In the genomic region with DNA sequence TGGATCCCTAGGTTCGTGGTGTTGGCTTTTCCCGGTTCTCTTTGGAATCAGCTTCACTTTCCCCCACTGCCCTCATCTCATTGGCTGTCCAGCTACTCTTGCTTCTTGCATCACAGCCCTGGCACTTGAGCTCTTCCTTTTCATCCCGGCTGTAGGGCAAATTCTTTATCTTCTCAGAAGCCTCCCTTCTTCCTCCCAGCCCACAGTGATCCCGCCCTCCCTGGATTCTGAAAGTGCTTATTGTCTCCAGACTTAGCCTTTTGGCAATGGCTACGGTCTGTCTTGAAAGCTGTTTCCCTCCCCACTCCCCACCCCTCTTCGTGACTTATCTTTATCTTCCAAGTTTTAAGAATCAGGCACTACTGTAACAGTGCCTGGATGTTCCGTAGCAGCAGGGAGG, we compare ENCODE assay signal across 13 mouse cellular contexts.
DNase-seq lines count a peak whose midpoint lies in the region; ATAC-seq and TF ChIP-seq lines count a peak whose summit lies in the region.
"Had no signal": no experiment of that assay in that cellular context is flagged by ENCODE, and none has a peak within 500 bp of the region (broad histone marks: within the 10 kb centered on the region; RNA-seq: fewer than 3 reads in every experiment).

No protein-coding gene starts in this region.

- no peaks in the 10 kb centered on the region for H3K9me3 ChIP-seq in lung, embryonic 15.5 days
- H3K9me3 ChIP-seq in intestine, embryonic 16.5 days (ENCODE audit: control insufficient read depth, low read length) = no peaks in the 10 kb centered on the region
- H3K9me3 ChIP-seq in midbrain, embryonic 13.5 days = no peaks in the 10 kb centered on the region
- H3K9me3 ChIP-seq: embryonic facial prominence, embryonic 13.5 days; megakaryocyte, embryonic 14.5 days had no signal

- intact Hi-C loops in gastrocnemius, adult 2 months (cut with DNase I) = no loop called here
- intact Hi-C loops in gastrocnemius, postnatal 36 days (cut with DNase I) = no loop called here

- H3K9ac ChIP-seq in lung, embryonic 15.5 days = no peak overlapping the region
- no peak overlapping the region for H3K9ac ChIP-seq in intestine, embryonic 16.5 days (ENCODE audit: low read depth, low read length)
- no peak overlapping the region for H3K9ac ChIP-seq in midbrain, embryonic 13.5 days (replicated peaks)
- H3K9ac ChIP-seq: embryonic facial prominence, embryonic 13.5 days had no signal

- no peaks in the 10 kb centered on the region for H3K27me3 ChIP-seq in lung, embryonic 15.5 days
- H3K27me3 ChIP-seq in intestine, embryonic 16.5 days (replicated peaks; ENCODE audit: control insufficient read depth, insufficient read depth, low read length) = no peaks in the 10 kb centered on the region
- no peaks in the 10 kb centered on the region for H3K27me3 ChIP-seq in midbrain, embryonic 13.5 days
- H3K27me3 ChIP-seq: embryonic facial prominence, embryonic 13.5 days had no signal

- H3K36me3 ChIP-seq in lung, embryonic 15.5 days = no peaks in the 10 kb centered on the region
- H3K36me3 ChIP-seq in intestine, embryonic 16.5 days (ENCODE audit: control insufficient read depth, insufficient read depth, low read length) = no peaks in the 10 kb centered on the region
- no peaks in the 10 kb centered on the region for H3K36me3 ChIP-seq in midbrain, embryonic 13.5 days
- H3K36me3 ChIP-seq: embryonic facial prominence, embryonic 13.5 days had no signal

- TF ChIP-seq CTCF in gastrocnemius, adult 2 months (IDR thresholded peaks at IDR 0.05) = no peak

- H3K27ac ChIP-seq in gastrocnemius, adult 2 months = peak overlapping the region; percentile 54; the same call in 1 of the 2 replicates
- H3K27ac ChIP-seq in lung, embryonic 15.5 days = no peak overlapping the region
- H3K27ac ChIP-seq in intestine, embryonic 16.5 days (ENCODE audit: low read length) = no peak overlapping the region
- no peak overlapping the region for H3K27ac ChIP-seq in midbrain, embryonic 13.5 days
- H3K27ac ChIP-seq: embryonic facial prominence, embryonic 13.5 days had no signal

- H3K4me3 ChIP-seq in gastrocnemius, adult 2 months = no peak overlapping the region
- no peak overlapping the region for H3K4me3 ChIP-seq in lung, embryonic 15.5 days
- H3K4me3 ChIP-seq in intestine, embryonic 16.5 days (ENCODE audit: low read length) = no peak overlapping the region
- no peak overlapping the region for H3K4me3 ChIP-seq in midbrain, embryonic 13.5 days (replicated peaks)
- H3K4me3 ChIP-seq: embryonic facial prominence, embryonic 13.5 days; megakaryocyte, embryonic 14.5 days had no signal

- 36% methylated on average over 7 of the region's 7 CpGs for WGBS in lung, embryonic 15.5 days
- WGBS in intestine, embryonic 16.5 days = 51% methylated on average over 7 of the region's 7 CpGs
- 53% methylated on average over 7 of the region's 7 CpGs for WGBS in midbrain, embryonic 13.5 days

- peak; percentile 39; the same call in 1 of the 2 replicates for ATAC-seq in lung, embryonic 15.5 days (ENCODE audit: borderline replicate concordance, extremely low read depth, low FRiP score, low TSS enrichment)
- peak; percentile 25; the same call in 1 of the 2 replicates for ATAC-seq in intestine, embryonic 16.5 days
- ATAC-seq in midbrain, embryonic 13.5 days = no peak

- peaks cover 30% of the 10 kb centered on the region for H3K4me1 ChIP-seq in lung, embryonic 15.5 days
- H3K4me1 ChIP-seq in intestine, embryonic 16.5 days (ENCODE audit: control insufficient read depth, insufficient read depth, low read length) = 0 out of 2 replicates have a peak, but pooled peaks cover 6% of the 10 kb centered on the region
- H3K4me1 ChIP-seq in midbrain, embryonic 13.5 days (replicated peaks) = peaks cover 4% of the 10 kb centered on the region; the same call in 1 of the 2 replicates

- H3K4me2 ChIP-seq in lung, embryonic 15.5 days = peak overlapping the region; percentile 6; the same call in 1 of the 2 replicates
- no peak overlapping the region for H3K4me2 ChIP-seq in intestine, embryonic 16.5 days (ENCODE audit: low read depth, low read length)
- H3K4me2 ChIP-seq in midbrain, embryonic 13.5 days (replicated peaks) = no peak overlapping the region
- H3K4me2 ChIP-seq: embryonic facial prominence, embryonic 13.5 days had no signal

- DNase-seq in gastrocnemius, adult 2 months = peak; percentile 50
- no peak for DNase-seq in gastrocnemius, postnatal 36 days
- no peak for DNase-seq in lung, postnatal 25 days (ENCODE audit: low spot score)
- DNase-seq in testis, postnatal 14 days (ENCODE audit: low spot score) = peak; percentile 82
- DNase-seq in layer of hippocampus, adult 11-12 months (ENCODE audit: low spot score) = no peak
- DNase-seq: cerebellum, adult 8-10 months; right cerebral cortex, postnatal 25 days; thymus, postnatal 25 days had no signal

Comparison
In these comparisons a context has a peak if more than half of its experiments do, and no peak if none do; other contexts are left out.
1. DNase-seq: peak in gastrocnemius, adult 2 months (single experiment) and testis, postnatal 14 days (single experiment); none in gastrocnemius, postnatal 36 days (0 of 2), lung, postnatal 25 days (single experiment) and layer of hippocampus, adult 11-12 months (single experiment).